Mouse (Mus musculus): ENCODE results near the gene Efcab7.

DNA sequence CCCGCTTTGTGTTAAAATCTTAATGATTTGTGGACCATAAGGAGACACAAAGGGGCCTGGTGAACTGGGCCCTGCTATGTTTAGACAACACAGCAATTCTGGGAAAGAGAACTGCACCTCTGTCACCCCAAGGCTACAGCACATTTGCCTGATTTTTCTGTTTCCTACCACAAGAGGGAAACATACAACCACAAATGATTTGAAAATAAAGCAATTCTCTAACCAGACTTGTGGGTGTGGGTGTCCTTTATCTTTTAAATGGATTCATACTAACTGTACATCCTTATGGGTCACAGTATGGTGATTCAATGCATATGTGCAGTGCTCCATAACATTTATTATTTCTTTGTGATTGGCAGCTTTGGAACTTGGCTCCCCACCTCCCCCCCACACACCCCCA lies 118.2 kb downstream of the Efcab7 start:
- no peak for TF ChIP-seq MYOG (IDR thresholded peaks at IDR 0.05; ENCODE audit: control insufficient read depth, extremely low read depth, insufficient read length)
- TF ChIP-seq CTCF (IDR thresholded peaks at IDR 0.05; ENCODE audit: control insufficient read depth, insufficient read depth, insufficient read length) = no peak
- no peak for TF ChIP-seq USF1 (IDR thresholded peaks at IDR 0.05; ENCODE audit: low read depth)
- no peak for TF ChIP-seq MAX (IDR thresholded peaks at IDR 0.05)
- no peak for TF ChIP-seq MYOD1 (IDR thresholded peaks at IDR 0.05; ENCODE audit: control insufficient read depth, insufficient read length, low read depth)

Measured in C2C12 (cell line).